Mouse (Mus musculus): ENCODE data around the gene Ccdc91. TPM values are rescaled to one million over a fixed set of nuclear protein-coding genes. Genes with fewer than 3 reads are reported as not detected.

Gene Ccdc91
- polyA plus RNA-seq, 1 experiment, result 20.4 TPM

GRCm38 (mm10) chr6:147573137-147573536 lies 97.5 kb downstream of the Ccdc91 start:
- Histone ChIP-seq H3ac (ENCODE audit: control insufficient read depth, insufficient read length, low read depth) (no peak overlapping the region), H3K27me3 (ENCODE audit: control insufficient read depth, insufficient read depth, insufficient read length) (no peaks in the 10 kb centered on the region), H3K36me3 (ENCODE audit: control insufficient read depth, insufficient read depth) (no peaks in the 10 kb centered on the region), H3K4me3 (ENCODE audit: insufficient read depth, poor library complexity, severe bottlenecking) (no peak overlapping the region), H3K79me3 (ENCODE audit: low read depth) (no peaks in the 10 kb centered on the region), H3K79me2 (ENCODE audit: control insufficient read depth, insufficient read depth) (no peaks in the 10 kb centered on the region)
- no peak for TF ChIP-seq CEBPB (IDR thresholded peaks at IDR 0.05; ENCODE audit: low read depth)
- TF ChIP-seq MYOD1 (IDR thresholded peaks at IDR 0.05; ENCODE audit: control insufficient read depth, insufficient read length, low read depth), result no peak
- TF ChIP-seq USF1 (IDR thresholded peaks at IDR 0.05; ENCODE audit: low read depth), result no peak
- TF ChIP-seq MYOG (IDR thresholded peaks at IDR 0.05; ENCODE audit: control insufficient read depth, extremely low read depth, insufficient read length), result no peak
- TF ChIP-seq FOSL1 (IDR thresholded peaks at IDR 0.05; ENCODE audit: insufficient read depth, low read length, poor library complexity, severe bottlenecking), result no peak
- TF ChIP-seq MAX (IDR thresholded peaks at IDR 0.05), result no peak
- TF ChIP-seq CTCF (IDR thresholded peaks at IDR 0.05; ENCODE audit: control insufficient read depth, insufficient read depth, insufficient read length), result no peak

- Histone ChIP-seq H3K27me3 (ENCODE audit: control insufficient read depth, insufficient read depth, insufficient read length) (no peaks in the 10 kb centered on the region), H3K79me3 (ENCODE audit: low read depth) (no peaks in the 10 kb centered on the region), H3K4me3 (ENCODE audit: insufficient read depth, poor library complexity, severe bottlenecking) (no peak overlapping the region), H3K36me3 (ENCODE audit: control insufficient read depth, insufficient read depth) (no peaks in the 10 kb centered on the region), H3ac (ENCODE audit: control insufficient read depth, insufficient read length, low read depth) (no peak overlapping the region), H3K79me2 (ENCODE audit: control insufficient read depth, insufficient read depth) (no peaks in the 10 kb centered on the region)
- TF ChIP-seq MAX (IDR thresholded peaks at IDR 0.05), result no peak
- TF ChIP-seq FOSL1 (IDR thresholded peaks at IDR 0.05; ENCODE audit: insufficient read depth, low read length, poor library complexity, severe bottlenecking), result no peak
- TF ChIP-seq MYOG (IDR thresholded peaks at IDR 0.05; ENCODE audit: control insufficient read depth, extremely low read depth, insufficient read length), result no peak
- TF ChIP-seq MYOD1 (IDR thresholded peaks at IDR 0.05; ENCODE audit: control insufficient read depth, insufficient read length, low read depth), result no peak
- TF ChIP-seq CEBPB (IDR thresholded peaks at IDR 0.05; ENCODE audit: low read depth), result no peak
- no peak for TF ChIP-seq CTCF (IDR thresholded peaks at IDR 0.05; ENCODE audit: control insufficient read depth, insufficient read depth, insufficient read length)
- no peak for TF ChIP-seq USF1 (IDR thresholded peaks at IDR 0.05; ENCODE audit: low read depth)
Measured at GRCm38 (mm10) chr6:147574454-147575182, 99.0 kb downstream of the Ccdc91 start.

GRCm38 (mm10) chr6:147575183-147575784 lies 99.7 kb downstream of the Ccdc91 start:
- Histone ChIP-seq H3K4me3 (ENCODE audit: insufficient read depth, poor library complexity, severe bottlenecking) (no peak overlapping the region), H3K79me2 (ENCODE audit: control insufficient read depth, insufficient read depth) (no peaks in the 10 kb centered on the region), H3K36me3 (ENCODE audit: control insufficient read depth, insufficient read depth) (no peaks in the 10 kb centered on the region), H3K27me3 (ENCODE audit: control insufficient read depth, insufficient read depth, insufficient read length) (no peaks in the 10 kb centered on the region), H3ac (ENCODE audit: control insufficient read depth, insufficient read length, low read depth) (no peak overlapping the region), H3K79me3 (ENCODE audit: low read depth) (no peaks in the 10 kb centered on the region)
- no peak for TF ChIP-seq MYOD1 (IDR thresholded peaks at IDR 0.05; ENCODE audit: control insufficient read depth, insufficient read length, low read depth)
- no peak for TF ChIP-seq CTCF (IDR thresholded peaks at IDR 0.05; ENCODE audit: control insufficient read depth, insufficient read depth, insufficient read length)
- TF ChIP-seq MYOG (IDR thresholded peaks at IDR 0.05; ENCODE audit: control insufficient read depth, extremely low read depth, insufficient read length), result no peak
- no peak for TF ChIP-seq MAX (IDR thresholded peaks at IDR 0.05)
- no peak for TF ChIP-seq FOSL1 (IDR thresholded peaks at IDR 0.05; ENCODE audit: insufficient read depth, low read length, poor library complexity, severe bottlenecking)
- TF ChIP-seq CEBPB (IDR thresholded peaks at IDR 0.05; ENCODE audit: low read depth), result no peak
- TF ChIP-seq USF1 (IDR thresholded peaks at IDR 0.05; ENCODE audit: low read depth), result no peak

GRCm38 (mm10) chr6:147587675-147588074 lies 112.0 kb downstream of the Ccdc91 start:
- TF ChIP-seq FOSL1 (IDR thresholded peaks at IDR 0.05; ENCODE audit: insufficient read depth, low read length, poor library complexity, severe bottlenecking), result no peak
- no peak for TF ChIP-seq CEBPB (IDR thresholded peaks at IDR 0.05; ENCODE audit: low read depth)
- Histone ChIP-seq H3K4me3 (ENCODE audit: insufficient read depth, poor library complexity, severe bottlenecking) (no peak overlapping the region), H3K79me2 (ENCODE audit: control insufficient read depth, insufficient read depth) (no peaks in the 10 kb centered on the region), H3K27me3 (ENCODE audit: control insufficient read depth, insufficient read depth, insufficient read length) (no peaks in the 10 kb centered on the region), H3K36me3 (ENCODE audit: control insufficient read depth, insufficient read depth) (no peaks in the 10 kb centered on the region), H3ac (ENCODE audit: control insufficient read depth, insufficient read length, low read depth) (no peak overlapping the region), H3K79me3 (ENCODE audit: low read depth) (no peaks in the 10 kb centered on the region)

GRCm38 (mm10) chr6:147606666-147607065 lies 131.0 kb downstream of the Ccdc91 start:
- no peak overlapping the region for H3ac ChIP-seq (ENCODE audit: control insufficient read depth, insufficient read length, low read depth)
- no peaks in the 10 kb centered on the region for H3K79me3 ChIP-seq (ENCODE audit: low read depth)
- TF ChIP-seq CEBPB (IDR thresholded peaks at IDR 0.05; ENCODE audit: low read depth), result no peak
- no peak for TF ChIP-seq FOSL1 (IDR thresholded peaks at IDR 0.05; ENCODE audit: insufficient read depth, low read length, poor library complexity, severe bottlenecking)
- no peak for TF ChIP-seq USF1 (IDR thresholded peaks at IDR 0.05; ENCODE audit: low read depth)
- no peak for TF ChIP-seq MYOG (IDR thresholded peaks at IDR 0.05; ENCODE audit: control insufficient read depth, extremely low read depth, insufficient read length)
- no peak for TF ChIP-seq MYOD1 (IDR thresholded peaks at IDR 0.05; ENCODE audit: control insufficient read depth, insufficient read length, low read depth)
- no peak for TF ChIP-seq CTCF (IDR thresholded peaks at IDR 0.05; ENCODE audit: control insufficient read depth, insufficient read depth, insufficient read length)
- no peak for TF ChIP-seq MAX (IDR thresholded peaks at IDR 0.05)

More at GRCm38 (mm10) chr6:147606666-147607065, 131.0 kb downstream of the Ccdc91 start:
- Histone ChIP-seq H3K79me2 (ENCODE audit: control insufficient read depth, insufficient read depth) (no peaks in the 10 kb centered on the region), H3K36me3 (ENCODE audit: control insufficient read depth, insufficient read depth) (no peaks in the 10 kb centered on the region), H3K4me3 (ENCODE audit: insufficient read depth, poor library complexity, severe bottlenecking) (no peak overlapping the region), H3K27me3 (ENCODE audit: control insufficient read depth, insufficient read depth, insufficient read length) (no peaks in the 10 kb centered on the region)
